Mouse (Mus musculus) heart, postnatal 14 days (tissue): ENCODE results near the gene Bdnf. TPM values are rescaled to one million over a fixed set of nuclear protein-coding genes. Genes with fewer than 3 reads are reported as not detected.

ENCODE experiments used
- DNase-seq, 2 experiments: peaks; one replicate each; pipeline ENCODE4 v3.0.0; 2021 to 2022
- intact Hi-C: fragments of 180-260 bp; cut with DNase I; formaldehyde crosslinking; loops from one replicate; pipeline ENCODE4 v1.15.1; 2025
- total RNA-seq, 2 experiments: library from RNA; stranded (reverse); gene quantifications; 2 replicates each; pipeline ENCODE4 v1.2.3; 2021

Bdnf gene
- total RNA-seq, 2 experiments from 2014 or later, result 2.2 to 2.5 TPM

DNA sequence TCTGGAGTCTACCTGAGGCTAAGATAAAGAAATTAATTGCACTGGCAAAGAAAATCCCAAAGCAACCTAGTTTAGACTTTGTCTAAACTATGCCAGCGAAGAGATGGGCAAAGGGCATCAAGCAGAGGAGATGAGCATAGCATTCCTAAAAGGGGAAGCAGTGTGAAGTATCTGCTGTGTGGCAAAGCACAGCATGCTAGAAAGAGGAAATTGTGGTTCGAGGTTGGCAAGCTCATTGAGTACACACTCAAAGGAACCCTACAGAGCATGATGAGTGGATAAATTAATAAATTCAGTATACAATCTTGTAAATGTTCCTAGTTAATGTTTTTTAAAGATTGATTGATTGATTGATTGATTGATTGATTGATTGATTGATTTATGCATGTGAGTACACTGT, 92.3 kb downstream of the Bdnf start:
- intact Hi-C loops, result no loop called here

GRCm38 (mm10) chr2:109768814-109769213, 94.3 kb downstream of the Bdnf start:
- intact Hi-C loops, result no loop called here
- no peak for DNase-seq

More for the DNA sequence above, 92.3 kb downstream of the Bdnf start:
- no peak for DNase-seq

- DNase-seq, result no peak
- intact Hi-C loops, result no loop called here
Measured at GRCm38 (mm10) chr2:109776374-109776773, 101.9 kb downstream of the Bdnf start.

Other genes starting within 250 kb of the Bdnf start
- 10 to 100 TPM; 45.2 to 46.4 TPM for gene Lin7c, start 216.2 kb downstream of the Bdnf start, total RNA-seq
- 10 to 100 TPM; 28.0 to 29.2 TPM for gene Lgr4, start 242.9 kb downstream of the Bdnf start, total RNA-seq